Mouse (Mus musculus) heart, embryonic 16.5 days (tissue): ENCODE data around the gene Cbln4. TPM values are rescaled to one million over a fixed set of nuclear protein-coding genes. Genes with fewer than 3 reads are reported as not detected.

ENCODE experiments used
- ATAC-seq: fragments of 200-750 bp; cut with Nextera tagmentation; replicated peaks from 2 replicates; pipeline ENCODE4 v1.8.0; 2017; ENCODE audit warnings: moderate number of reproducible peaks; ENCODE audit not compliant: insufficient read depth, low FRiP score; ENCODE audit errors: extremely low read depth
- H3K27ac ChIP-seq: fragments of 300-500 bp; sonication (generic); 2 replicates; pipeline ENCODE4 v1.5.1; 2014; ENCODE audit warnings: mild to moderate bottlenecking, low read length, control low read depth, moderate library complexity
- H3K27me3 ChIP-seq: fragments of 300-500 bp; sonication (generic); 2 replicates; pipeline ENCODE4 v1.6.1; 2014; ENCODE audit warnings: low read length, mixed read lengths; ENCODE audit not compliant: control insufficient read depth, insufficient read depth
- H3K36me3 ChIP-seq: fragments of 300-500 bp; sonication (generic); 2 replicates; pipeline ENCODE4 v1.6.1; 2014; ENCODE audit not compliant: control insufficient read depth, insufficient read depth
- H3K4me1 ChIP-seq: fragments of 300-500 bp; sonication (generic); 2 replicates; pipeline ENCODE4 v1.6.1; 2014; ENCODE audit warnings: low read length, mixed read lengths; ENCODE audit not compliant: control insufficient read depth, insufficient read depth
- H3K4me2 ChIP-seq: fragments of 300-500 bp; sonication (generic); 2 replicates; pipeline ENCODE4 v1.6.1; 2014; ENCODE audit warnings: low read depth, mild to moderate bottlenecking, control low read depth, low read length
- H3K4me3 ChIP-seq: fragments of 300-500 bp; sonication (generic); 2 replicates; pipeline ENCODE4 v1.5.1; 2014; ENCODE audit warnings: mild to moderate bottlenecking, control low read depth, low read length
- H3K9ac ChIP-seq: fragments of 300-500 bp; sonication (generic); 2 replicates; pipeline ENCODE4 v1.6.1; 2014; ENCODE audit warnings: low read length, control low read depth
- H3K9me3 ChIP-seq: fragments of 300-500 bp; sonication (generic); replicated peaks from 2 replicates; pipeline ENCODE4 v1.6.1; 2016; ENCODE audit warnings: low read length; ENCODE audit not compliant: control insufficient read depth
- WGBS: fragments of 180-500 bp; shearing (Covaris S2); extraction: QIAGEN DNeasy Blood & Tissue Kit; methylation state at CpG from one replicate; pipeline ENCODE4 v1.1.7; 2014; 5-methylcytosine and 5-hydroxymethylcytosine counted together
- polyA plus RNA-seq: library from polyadenylated mRNA; unstranded; fragments of >200 nt; fragmentation: Nextera tagmentation; extraction: Ambion mirVana; gene quantifications from 2 replicates; pipeline ENCODE4 v1.2.1, GENCODE M21; 2015

Cbln4 gene
- polyA plus RNA-seq, 1 experiment from 2014 or later = 0.07 TPM

GRCm38 (mm10) chr2:172040859-172041258, 2.4 kb downstream of the Cbln4 start:
- WGBS = 54% methylated on average over 10 of the region's 10 CpGs

GRCm38 (mm10) chr2:172039601-172040000, 3.7 kb downstream of the Cbln4 start:
- Histone ChIP-seq H3K36me3 (no peaks in the 10 kb centered on the region), H3K4me3 (no peak overlapping the region), H3K4me2 (no peak overlapping the region), H3K4me1 (peaks cover 8% of the 10 kb centered on the region; the same call in 1 of the 2 replicates), H3K9me3 (no peaks in the 10 kb centered on the region), H3K9ac (no peak overlapping the region), H3K27me3 (peaks cover 39% of the 10 kb centered on the region), H3K27ac (no peak overlapping the region)
- no peak for ATAC-seq
- 84% methylated on average over 5 of the region's 5 CpGs for WGBS

More at GRCm38 (mm10) chr2:172040859-172041258, 2.4 kb downstream of the Cbln4 start:
- no peaks in the 10 kb centered on the region for H3K9me3 ChIP-seq
- H3K27me3 ChIP-seq = peaks cover 39% of the 10 kb centered on the region
- H3K4me2 ChIP-seq = no peak overlapping the region
- H3K4me1 ChIP-seq = peaks cover 8% of the 10 kb centered on the region; the same call in 1 of the 2 replicates
- H3K9ac ChIP-seq = no peak overlapping the region
- H3K27ac ChIP-seq = no peak overlapping the region
- H3K4me3 ChIP-seq = no peak overlapping the region
- no peaks in the 10 kb centered on the region for H3K36me3 ChIP-seq
- no peak for ATAC-seq

- Histone ChIP-seq H3K27me3 (no peaks in the 10 kb centered on the region), H3K4me3 (no peak overlapping the region), H3K9ac (no peak overlapping the region), H3K36me3 (no peaks in the 10 kb centered on the region), H3K4me2 (no peak overlapping the region), H3K4me1 (no peaks in the 10 kb centered on the region), H3K27ac (no peak overlapping the region), H3K9me3 (no peaks in the 10 kb centered on the region; the same call in 1 of the 2 replicates)
- no peak for ATAC-seq
- 15% methylated on average over 5 of the region's 5 CpGs for WGBS
These were observed 9.0 kb downstream of the Cbln4 start for GRCm38 (mm10) chr2:172034281-172034680.

DNA sequence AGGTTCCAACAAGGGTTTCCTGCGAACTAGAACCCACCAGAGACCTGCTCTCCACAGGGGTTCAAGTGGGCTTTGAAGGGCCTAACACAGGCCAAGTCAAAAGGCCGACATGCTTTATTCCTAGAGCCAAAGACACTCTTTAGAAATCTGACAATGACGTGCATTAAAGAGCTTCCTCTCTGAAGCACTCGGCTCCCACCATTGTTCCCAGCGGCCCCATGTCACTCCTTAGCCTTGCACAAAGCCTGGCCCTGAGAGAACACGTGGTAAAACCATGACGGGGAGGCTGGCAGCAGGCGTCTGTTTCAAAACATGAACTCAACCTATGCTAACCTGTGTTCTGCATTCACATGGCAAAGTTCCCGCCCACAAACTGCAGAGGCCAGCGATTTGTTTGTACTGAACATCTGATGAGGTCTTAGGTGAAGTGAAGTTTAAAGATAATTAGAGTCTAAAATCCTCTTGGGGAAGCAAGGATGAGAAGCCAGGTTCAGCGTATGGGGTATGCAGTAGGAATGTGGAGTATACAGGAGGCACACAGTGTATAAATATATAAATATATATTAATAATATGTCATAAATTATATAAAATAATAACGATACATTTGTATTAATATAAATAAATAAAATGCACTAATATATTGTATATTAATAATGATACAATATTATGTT, 17.7 kb downstream of the Cbln4 start:
- Histone ChIP-seq H3K4me1 (no peaks in the 10 kb centered on the region), H3K9me3 (no peaks in the 10 kb centered on the region; the same call in 1 of the 2 replicates), H3K9ac (no peak overlapping the region), H3K27ac (no peak overlapping the region), H3K4me3 (no peak overlapping the region), H3K27me3 (no peaks in the 10 kb centered on the region), H3K4me2 (no peak overlapping the region), H3K36me3 (no peaks in the 10 kb centered on the region)
- no peak for ATAC-seq
- WGBS = 69% methylated on average over 12 of the region's 12 CpGs

GRCm38 (mm10) chr2:172006726-172007125, 36.5 kb downstream of the Cbln4 start:
- no peak for ATAC-seq
- Histone ChIP-seq H3K27me3 (no peaks in the 10 kb centered on the region), H3K4me2 (no peak overlapping the region), H3K36me3 (no peaks in the 10 kb centered on the region), H3K9me3 (no peaks in the 10 kb centered on the region), H3K4me1 (no peaks in the 10 kb centered on the region), H3K9ac (no peak overlapping the region), H3K4me3 (no peak overlapping the region), H3K27ac (no peak overlapping the region)
- WGBS = 86% methylated on average over 10 of the region's 10 CpGs

DNA sequence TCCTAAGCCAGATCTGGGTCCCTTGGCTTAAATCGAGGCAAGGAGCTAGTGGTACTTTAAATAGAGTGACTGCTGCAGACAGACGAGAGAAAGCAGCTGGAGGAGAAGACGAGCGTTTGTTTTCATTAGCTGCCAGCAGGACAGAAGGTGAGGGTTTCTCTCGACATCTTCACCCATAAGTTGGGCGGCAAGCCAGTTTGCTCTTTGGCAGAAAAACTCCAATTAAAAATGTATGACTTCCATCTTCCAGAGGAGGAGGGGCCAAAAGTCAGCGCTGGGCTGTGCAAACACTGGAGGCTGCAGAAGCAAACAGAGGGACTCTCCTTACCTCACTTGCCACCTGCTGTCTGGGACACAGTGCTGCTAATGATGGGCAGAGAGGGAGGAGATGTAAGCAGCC, 37.3 kb downstream of the Cbln4 start:
- ATAC-seq = no peak
- WGBS = 21% methylated on average over 7 of the region's 7 CpGs
- H3K4me1 ChIP-seq = no peaks in the 10 kb centered on the region
- H3K27ac ChIP-seq = no peak overlapping the region
- H3K9me3 ChIP-seq = no peaks in the 10 kb centered on the region
- H3K4me2 ChIP-seq = no peak overlapping the region
- H3K27me3 ChIP-seq = no peaks in the 10 kb centered on the region
- H3K9ac ChIP-seq = no peak overlapping the region
- no peaks in the 10 kb centered on the region for H3K36me3 ChIP-seq
- H3K4me3 ChIP-seq = no peak overlapping the region

- Histone ChIP-seq H3K27ac (no peak overlapping the region), H3K36me3 (no peaks in the 10 kb centered on the region), H3K4me3 (no peak overlapping the region), H3K9ac (no peak overlapping the region), H3K9me3 (no peaks in the 10 kb centered on the region), H3K4me1 (no peaks in the 10 kb centered on the region), H3K27me3 (no peaks in the 10 kb centered on the region), H3K4me2 (no peak overlapping the region)
- WGBS = 70% methylated on average over 21 of the region's 21 CpGs
- ATAC-seq = no peak
These were observed 39.0 kb downstream of the Cbln4 start for GRCm38 (mm10) chr2:172004029-172004984.

DNA sequence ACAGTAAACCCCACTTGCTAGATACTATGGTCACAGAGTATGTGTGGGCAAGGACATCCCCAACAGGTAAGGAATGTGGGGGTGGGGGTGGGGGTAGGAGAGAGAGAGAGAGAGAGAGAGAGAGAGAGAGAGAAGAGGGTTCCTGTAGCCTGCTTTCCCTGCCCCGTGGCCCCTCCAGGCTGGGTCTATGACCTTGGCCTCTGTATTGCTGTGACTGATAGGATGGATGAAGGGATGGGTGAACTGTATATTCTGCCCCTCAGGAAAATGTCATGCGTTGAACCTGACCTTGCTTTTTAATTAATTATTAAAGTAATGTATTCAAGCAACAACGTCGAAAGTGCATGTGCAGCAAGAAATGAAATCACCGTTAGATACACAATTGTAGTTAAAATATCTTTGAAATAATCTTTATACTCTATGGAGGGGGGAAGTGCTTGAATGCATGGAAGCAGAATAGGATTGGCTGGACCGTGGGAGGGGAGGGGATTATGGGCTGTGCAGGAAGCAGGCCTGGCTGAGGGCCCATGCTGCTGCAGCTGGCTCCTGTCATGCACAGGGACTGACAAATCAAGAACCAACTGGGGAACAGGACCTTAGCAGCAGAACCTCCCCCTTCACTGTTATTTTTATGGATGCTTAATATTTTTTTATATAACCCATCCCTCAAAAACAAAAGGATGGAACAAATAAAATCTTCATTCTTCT, 46.1 kb downstream of the Cbln4 start:
- Histone ChIP-seq H3K9ac (no peak overlapping the region), H3K36me3 (no peaks in the 10 kb centered on the region), H3K27me3 (no peaks in the 10 kb centered on the region), H3K4me3 (no peak overlapping the region), H3K4me1 (no peaks in the 10 kb centered on the region), H3K4me2 (no peak overlapping the region), H3K9me3 (no peaks in the 10 kb centered on the region), H3K27ac (no peak overlapping the region)
- 55% methylated on average over 6 of the region's 6 CpGs for WGBS
- ATAC-seq = no peak
